In the genomic region with DNA sequence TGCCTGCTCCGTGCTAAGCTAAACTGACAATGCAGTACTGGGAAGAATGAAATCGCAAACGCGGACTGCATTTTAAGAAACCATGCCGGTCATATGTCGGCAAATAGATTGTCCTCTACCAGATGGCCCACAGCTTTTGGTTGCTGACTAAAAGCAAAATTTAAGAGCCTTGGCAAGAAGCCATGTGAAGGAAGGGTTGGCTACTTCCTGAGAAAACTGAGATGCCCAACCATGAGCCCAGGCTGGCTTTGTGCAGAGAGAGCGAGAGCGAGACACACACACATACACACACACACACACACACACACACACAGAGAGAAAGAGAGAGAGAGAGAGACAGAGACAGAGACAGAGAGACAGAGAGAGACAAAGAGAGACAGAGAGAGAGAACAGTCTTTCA, we compare ENCODE assay signal across 17 mouse cellular contexts.
"Had no signal": no experiment of that assay in that cellular context is flagged by ENCODE, and none has a peak within 500 bp of the region (broad histone marks: within the 10 kb centered on the region; RNA-seq: fewer than 3 reads in every experiment).

No protein-coding gene starts in this region.

- H3K4me2 ChIP-seq: limb, embryonic 12.5 days; liver, embryonic 13.5 days; midbrain, embryonic 11.5 days; midbrain, embryonic 15.5 days had no signal

- H3K9me3 ChIP-seq: limb, embryonic 12.5 days; liver, embryonic 13.5 days; midbrain, embryonic 15.5 days had no signal

- H3K27ac ChIP-seq: layer of hippocampus, adult 2 months; limb, embryonic 12.5 days; liver, embryonic 13.5 days; macrophage; midbrain, embryonic 15.5 days had no signal

- H3K4me3 ChIP-seq: layer of hippocampus, adult 2 months; limb, embryonic 12.5 days; liver, embryonic 13.5 days; megakaryocyte, embryonic 14.5 days; midbrain, embryonic 15.5 days had no signal

- H3K27me3 ChIP-seq: limb, embryonic 12.5 days; liver, embryonic 13.5 days; megakaryocyte, embryonic 14.5 days; midbrain, embryonic 15.5 days had no signal

- ATAC-seq: liver, postnatal 0 days; midbrain, embryonic 15.5 days had no signal

- H3K4me1 ChIP-seq: liver, embryonic 13.5 days; megakaryocyte, embryonic 14.5 days; midbrain, embryonic 15.5 days had no signal

- DNase-seq: kidney, adult 18-20 months; kidney, postnatal 10 days; kidney, postnatal 4 days; liver; liver, embryonic 13.5 days; liver, postnatal 0 days; lung, postnatal 10 days; retina, postnatal 1 day; right cerebral cortex, postnatal 4 days; thymus, adult 2 months; thymus, postnatal 25 days had no signal

- H3K36me3 ChIP-seq: limb, embryonic 12.5 days; liver, embryonic 13.5 days; midbrain, embryonic 15.5 days had no signal

- H3K9ac ChIP-seq: limb, embryonic 12.5 days; liver, embryonic 13.5 days; liver, postnatal 0 days; midbrain, embryonic 15.5 days had no signal
